Mouse (Mus musculus): ENCODE measurements around the gene Fras1.

DNA sequence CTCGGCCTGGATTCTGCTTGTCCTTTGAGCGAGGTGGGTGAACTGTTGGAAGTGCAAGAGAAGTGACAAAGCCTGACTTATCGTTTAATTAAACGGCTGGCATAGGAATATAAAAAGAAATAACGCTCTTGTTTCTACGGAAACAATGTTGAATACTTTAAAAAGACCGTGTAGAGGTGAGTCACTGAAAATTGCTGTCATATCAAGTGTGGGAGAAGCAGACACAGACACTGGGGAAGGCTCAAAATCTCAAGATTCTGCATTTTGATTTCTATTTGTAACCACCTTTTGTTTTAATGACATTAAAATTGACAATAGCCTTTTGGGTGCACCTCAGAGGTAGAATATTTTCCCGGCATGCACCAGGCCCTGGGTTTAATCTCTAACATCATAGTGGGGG is 14.6 kb downstream of the Fras1 start:
- TF ChIP-seq UBTF (IDR thresholded peaks at IDR 0.05; ENCODE audit: borderline replicate concordance, insufficient read depth, low read depth, low read length) = no peak
- TF ChIP-seq MEF2A (IDR thresholded peaks at IDR 0.05; ENCODE audit: extremely low read depth, insufficient replicate concordance, low read depth, low read length, poor library complexity, severe bottlenecking) = no peak
- TF ChIP-seq SIN3A (IDR thresholded peaks at IDR 0.05; ENCODE audit: low read length) = no peak
- TF ChIP-seq CTCF (IDR thresholded peaks at IDR 0.05 in 2 of 3, conservative IDR thresholded peaks at IDR 0.05 in 1 of 3; ENCODE audit: control insufficient read depth in 1 of 3, insufficient read depth in 1 of 3, low read depth in 2 of 3, low read length in 3 of 3, poor library complexity in 1 of 3, severe bottlenecking in 1 of 3) = no peak
- no peak for TF ChIP-seq POLR2AphosphoS5 (IDR thresholded peaks at IDR 0.05; ENCODE audit: borderline replicate concordance, low read depth, low read length)
- no peak for TF ChIP-seq MAZ (IDR thresholded peaks at IDR 0.05; ENCODE audit: low read depth, low read length)
- no peak for TF ChIP-seq POLR2AphosphoS2 (IDR thresholded peaks at IDR 0.05; ENCODE audit: low read length)
- TF ChIP-seq MXI1 (IDR thresholded peaks at IDR 0.05; ENCODE audit: low read depth, low read length) = no peak

All from MEL (cell line).